Mouse (Mus musculus): ENCODE measurements around the gene Il3ra. TPM values are rescaled to one million over a fixed set of nuclear protein-coding genes. Genes with fewer than 3 reads are reported as not detected.

The Il3ra gene
- 2.8 and 3.7 TPM in 2 replicates for polyA plus RNA-seq (2016; fragmentation: Nextera tagmentation; extraction: Ambion mirVana)

GRCm38 (mm10) chr14:14345948-14346812 lies at the start of gene Il3ra:
Gene Il3ra (plus strand): TSS chr14:14346275.
- H3K27me3 ChIP-seq, result no peaks in the 10 kb centered on the region
- peak within 1 kb of the TSS; percentile 71 for H3K9ac ChIP-seq
- H3K27ac ChIP-seq, result peak within 1 kb of the TSS; percentile 77
- H3K4me3 ChIP-seq, result peak within 1 kb of the TSS; percentile 72
- peaks cover 46% of the 10 kb centered on the region for H3K9me3 ChIP-seq (replicated peaks)
- peaks cover 4% of the 10 kb centered on the region; the same call in 1 of the 2 replicates for H3K36me3 ChIP-seq
- no peaks in the 10 kb centered on the region for H3K4me1 ChIP-seq
- peak; percentile 60 for ATAC-seq (ENCODE audit: low FRiP score)
- H3K4me2 ChIP-seq (replicated peaks), result peak within 1 kb of the TSS; percentile 81
- 3% methylated on average over 67 of the region's 69 CpGs for WGBS

- Histone ChIP-seq H3K4me1 (no peaks in the 10 kb centered on the region), H3K36me3 (no peaks in the 10 kb centered on the region), H3K4me3 (no peak overlapping the region), H3K9me3 (replicated peaks) (no peaks in the 10 kb centered on the region), H3K4me2 (replicated peaks) (no peak overlapping the region; the same call in 1 of the 2 replicates), H3K9ac (no peak overlapping the region), H3K27me3 (no peaks in the 10 kb centered on the region), H3K27ac (no peak overlapping the region)
- ATAC-seq (ENCODE audit: low FRiP score), result no peak
- WGBS, result 52% methylated on average over 16 of the region's 16 CpGs
These were observed 37.1 kb upstream of the Il3ra start for GRCm38 (mm10) chr14:14308938-14309337.

GRCm38 (mm10) chr14:14309416-14309815 lies 36.7 kb upstream of the Il3ra start:
- no peak for ATAC-seq (ENCODE audit: low FRiP score)
- H3K27me3 ChIP-seq, result no peaks in the 10 kb centered on the region
- no peak overlapping the region for H3K27ac ChIP-seq
- no peak overlapping the region for H3K9ac ChIP-seq
- H3K9me3 ChIP-seq (replicated peaks), result no peaks in the 10 kb centered on the region
- WGBS, result 57% methylated on average over 14 of the region's 14 CpGs
- H3K4me3 ChIP-seq, result no peak overlapping the region
- no peaks in the 10 kb centered on the region for H3K4me1 ChIP-seq
- H3K36me3 ChIP-seq, result no peaks in the 10 kb centered on the region
- no peak overlapping the region for H3K4me2 ChIP-seq (replicated peaks)

- no peak within 1 kb of the TSS for H3K4me3 ChIP-seq
- no peaks in the 10 kb centered on the region for H3K27me3 ChIP-seq
- no peak within 1 kb of the TSS for H3K4me2 ChIP-seq (replicated peaks)
- no peaks in the 10 kb centered on the region for H3K36me3 ChIP-seq
- no peak for ATAC-seq (ENCODE audit: low FRiP score)
- H3K27ac ChIP-seq, result no peak within 1 kb of the TSS
- H3K4me1 ChIP-seq, result no peaks in the 10 kb centered on the region
- no peak within 1 kb of the TSS for H3K9ac ChIP-seq
- no peaks in the 10 kb centered on the region; the same call in 1 of the 2 replicates for H3K9me3 ChIP-seq (replicated peaks)
These were observed 23.5 kb upstream of the Il3ra start, which contains the start of gene Olfr31 for GRCm38 (mm10) chr14:14322528-14322927. Gene Olfr31 (plus strand): TSS chr14:14322828.

- H3K4me3 ChIP-seq, result peak overlapping the region; percentile 72
- no peaks in the 10 kb centered on the region for H3K4me1 ChIP-seq
- ATAC-seq (ENCODE audit: low FRiP score), result peak; percentile 79
- H3K9me3 ChIP-seq (replicated peaks), result peaks cover 37% of the 10 kb centered on the region
- peak overlapping the region; percentile 71 for H3K9ac ChIP-seq
- peaks cover 4% of the 10 kb centered on the region; the same call in 1 of the 2 replicates for H3K36me3 ChIP-seq
- no peaks in the 10 kb centered on the region for H3K27me3 ChIP-seq
- 6% methylated on average over 40 of the region's 40 CpGs for WGBS
- peak overlapping the region; percentile 81 for H3K4me2 ChIP-seq (replicated peaks)
- H3K27ac ChIP-seq, result peak overlapping the region; percentile 77
These were observed 783 bp upstream of the Il3ra start for GRCm38 (mm10) chr14:14345113-14345871.

- Histone ChIP-seq H3K27ac (no peak overlapping the region), H3K4me1 (no peaks in the 10 kb centered on the region), H3K4me3 (peak overlapping the region; percentile 72), H3K9me3 (replicated peaks) (peaks cover 51% of the 10 kb centered on the region), H3K27me3 (no peaks in the 10 kb centered on the region), H3K4me2 (replicated peaks) (peak overlapping the region; percentile 81), H3K36me3 (peaks cover 4% of the 10 kb centered on the region; the same call in 1 of the 2 replicates), H3K9ac (0 out of 2 replicates have a peak overlapping the region, but pooled peaks have one; percentile 71)
- 24% methylated on average over 14 of the region's 16 CpGs for WGBS
- ATAC-seq (ENCODE audit: low FRiP score), result peak; percentile 12; the same call in 1 of the 2 replicates
These were observed 682 bp downstream of the Il3ra start for GRCm38 (mm10) chr14:14346813-14347100.

- Histone ChIP-seq H3K4me3 (peak overlapping the region; percentile 72), H3K9me3 (replicated peaks) (peaks cover 53% of the 10 kb centered on the region), H3K27ac (no peak overlapping the region), H3K4me1 (no peaks in the 10 kb centered on the region), H3K4me2 (replicated peaks) (peak overlapping the region; percentile 81), H3K9ac (no peak overlapping the region), H3K36me3 (peaks cover 4% of the 10 kb centered on the region; the same call in 1 of the 2 replicates), H3K27me3 (no peaks in the 10 kb centered on the region)
- ATAC-seq (ENCODE audit: low FRiP score), result no peak
- 85% methylated on average over 17 of the region's 17 CpGs for WGBS
These were observed 1.2 kb downstream of the Il3ra start for GRCm38 (mm10) chr14:14347151-14347835.

- Histone ChIP-seq H3K4me1 (no peaks in the 10 kb centered on the region), H3K4me2 (replicated peaks) (no peak overlapping the region), H3K27me3 (no peaks in the 10 kb centered on the region), H3K36me3 (peaks cover 4% of the 10 kb centered on the region; the same call in 1 of the 2 replicates), H3K9ac (no peak overlapping the region), H3K27ac (no peak overlapping the region), H3K4me3 (no peak overlapping the region), H3K9me3 (replicated peaks) (peaks cover 53% of the 10 kb centered on the region)
- 97% methylated on average over 14 of the region's 14 CpGs for WGBS
- peak; percentile 3; the same call in 1 of the 2 replicates for ATAC-seq (ENCODE audit: low FRiP score)
These were observed 2.0 kb downstream of the Il3ra start for GRCm38 (mm10) chr14:14347836-14348621.

GRCm38 (mm10) chr14:14348674-14349401 lies 2.8 kb downstream of the Il3ra start:
- 93% methylated on average over 26 of the region's 26 CpGs for WGBS
- ATAC-seq (ENCODE audit: low FRiP score), result no peak
- Histone ChIP-seq H3K9ac (no peak overlapping the region), H3K27me3 (no peaks in the 10 kb centered on the region), H3K27ac (no peak overlapping the region), H3K4me3 (no peak overlapping the region), H3K36me3 (peaks cover 4% of the 10 kb centered on the region; the same call in 1 of the 2 replicates), H3K4me1 (no peaks in the 10 kb centered on the region), H3K4me2 (replicated peaks) (no peak overlapping the region), H3K9me3 (replicated peaks) (peaks cover 50% of the 10 kb centered on the region)

- WGBS, result 96% methylated on average over 20 of the region's 20 CpGs
- H3K4me2 ChIP-seq (replicated peaks), result no peak overlapping the region
- H3K9ac ChIP-seq, result no peak overlapping the region
- H3K27ac ChIP-seq, result no peak overlapping the region
- H3K36me3 ChIP-seq, result peaks cover 4% of the 10 kb centered on the region; the same call in 1 of the 2 replicates
- ATAC-seq (ENCODE audit: low FRiP score), result no peak
- H3K4me3 ChIP-seq, result no peak overlapping the region
- no peaks in the 10 kb centered on the region for H3K27me3 ChIP-seq
- H3K4me1 ChIP-seq, result no peaks in the 10 kb centered on the region
- H3K9me3 ChIP-seq (replicated peaks), result peaks cover 51% of the 10 kb centered on the region
These were observed 3.6 kb downstream of the Il3ra start for GRCm38 (mm10) chr14:14349485-14350262.

Data from hindbrain, embryonic 12.5 days (tissue).